ENCODE assay signal across 16 mouse cellular contexts in the genomic region with DNA sequence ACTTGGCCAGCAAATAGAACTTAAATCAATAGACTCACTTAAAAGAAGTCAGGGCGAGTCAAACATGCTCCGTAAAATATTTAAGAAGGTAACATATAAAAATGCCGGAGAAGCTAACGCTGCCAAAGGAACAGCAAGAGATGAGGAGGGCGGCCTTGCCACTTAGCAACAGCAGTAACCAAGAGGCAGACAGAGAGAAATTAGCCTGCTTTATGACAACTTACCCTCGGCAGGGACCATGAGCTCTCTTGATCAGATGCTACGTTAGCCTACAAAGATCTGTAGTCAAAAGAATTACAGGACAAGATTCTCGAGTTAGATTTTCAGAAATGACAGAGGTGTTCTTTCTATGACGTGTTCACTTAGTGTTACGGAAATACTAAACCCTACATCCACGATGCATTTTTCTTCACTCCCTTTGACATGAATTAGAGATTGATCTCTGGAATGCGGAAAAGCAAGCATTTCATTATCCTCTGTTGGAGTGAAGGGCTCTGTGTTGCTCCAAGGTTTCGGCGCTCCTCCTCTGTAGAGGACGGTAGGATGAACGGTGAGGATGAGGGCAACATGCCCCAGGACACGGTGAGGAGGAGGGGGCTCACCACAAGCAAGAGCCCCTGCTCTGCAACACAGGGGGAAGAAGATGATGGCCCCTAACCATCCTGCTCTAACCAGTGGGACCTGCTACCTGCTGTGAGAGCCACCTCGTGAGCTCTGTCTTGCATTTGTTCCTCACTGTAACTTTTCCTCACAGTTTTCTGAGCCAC. TPM values are rescaled to one million over a fixed set of nuclear protein-coding genes. Genes with fewer than 3 reads are reported as not detected.
DNase-seq lines count a peak whose midpoint lies in the region; ATAC-seq and TF ChIP-seq lines count a peak whose summit lies in the region.
"Had no signal": no experiment of that assay in that cellular context is flagged by ENCODE, and none has a peak within 500 bp of the region (broad histone marks: within the 10 kb centered on the region; RNA-seq: fewer than 3 reads in every experiment).

No protein-coding gene starts in this region.

- H3K27me3 ChIP-seq in midbrain, embryonic 12.5 days: no peaks in the 10 kb centered on the region
- H3K27me3 ChIP-seq in midbrain, postnatal 0 days (ENCODE audit: insufficient read depth, low read length): no peaks in the 10 kb centered on the region
- no peaks in the 10 kb centered on the region for H3K27me3 ChIP-seq in hindbrain, embryonic 16.5 days (replicated peaks; ENCODE audit: control insufficient read depth, insufficient read depth, low read length)
- no peaks in the 10 kb centered on the region for H3K27me3 ChIP-seq in neural tube, embryonic 15.5 days (replicated peaks)
- H3K27me3 ChIP-seq: stomach, embryonic 15.5 days had no signal

- 78% methylated on average over 18 of the region's 18 CpGs for WGBS in midbrain, embryonic 12.5 days
- 59% methylated on average over 18 of the region's 18 CpGs for WGBS in midbrain, postnatal 0 days
- WGBS in hindbrain, embryonic 16.5 days: 59% methylated on average over 18 of the region's 18 CpGs
- WGBS in neural tube, embryonic 15.5 days: 64% methylated on average over 18 of the region's 18 CpGs

- peaks cover 13% of the 10 kb centered on the region; the same call in 1 of the 2 replicates for H3K4me1 ChIP-seq in midbrain, embryonic 12.5 days
- H3K4me1 ChIP-seq in midbrain, postnatal 0 days (ENCODE audit: insufficient read depth, low read length): 0 out of 2 replicates have a peak, but pooled peaks cover 4% of the 10 kb centered on the region
- peaks cover 5% of the 10 kb centered on the region for H3K4me1 ChIP-seq in hindbrain, embryonic 16.5 days (ENCODE audit: control insufficient read depth, insufficient read depth, low read depth, low read length)
- peaks cover 20% of the 10 kb centered on the region for H3K4me1 ChIP-seq in neural tube, embryonic 15.5 days
- H3K4me1 ChIP-seq: stomach, embryonic 15.5 days had no signal

- H3K9ac ChIP-seq in midbrain, embryonic 12.5 days (replicated peaks): no peak overlapping the region
- no peak overlapping the region for H3K9ac ChIP-seq in midbrain, postnatal 0 days (replicated peaks; ENCODE audit: low read length, poor library complexity, severe bottlenecking)
- H3K9ac ChIP-seq in hindbrain, embryonic 16.5 days (ENCODE audit: low read depth, low read length): no peak overlapping the region
- H3K9ac ChIP-seq in neural tube, embryonic 15.5 days (replicated peaks): no peak overlapping the region
- H3K9ac ChIP-seq: liver, embryonic 14.5 days; stomach, embryonic 15.5 days had no signal

- ATAC-seq in frontal cortex, adult (ENCODE audit: low TSS enrichment): peak; percentile 21
- 0 out of 2 replicates have a peak, but pooled peaks have one; percentile 19 for ATAC-seq in midbrain, embryonic 12.5 days (ENCODE audit: low FRiP score, low read depth)
- no peak for ATAC-seq in midbrain, postnatal 0 days (ENCODE audit: low FRiP score)
- ATAC-seq in hindbrain, embryonic 16.5 days: peak; percentile 55
- ATAC-seq in neural tube, embryonic 15.5 days (ENCODE audit: low FRiP score): peak; percentile 15; the same call in 1 of the 2 replicates

- no peak overlapping the region for H3K27ac ChIP-seq in midbrain, embryonic 12.5 days (replicated peaks)
- no peak overlapping the region for H3K27ac ChIP-seq in midbrain, postnatal 0 days (ENCODE audit: low read depth, low read length)
- H3K27ac ChIP-seq in hindbrain, embryonic 16.5 days (ENCODE audit: low read depth, low read length): no peak overlapping the region
- no peak overlapping the region for H3K27ac ChIP-seq in neural tube, embryonic 15.5 days (replicated peaks)
- H3K27ac ChIP-seq in gastrocnemius, adult 2 months: no peak overlapping the region
- H3K27ac ChIP-seq: liver, embryonic 14.5 days; stomach, embryonic 15.5 days had no signal

- H3K36me3 ChIP-seq in midbrain, embryonic 12.5 days: no peaks in the 10 kb centered on the region
- no peaks in the 10 kb centered on the region for H3K36me3 ChIP-seq in midbrain, postnatal 0 days (ENCODE audit: insufficient read depth, low read length)
- H3K36me3 ChIP-seq in hindbrain, embryonic 16.5 days (ENCODE audit: control insufficient read depth, insufficient read depth, low read length): no peaks in the 10 kb centered on the region
- H3K36me3 ChIP-seq in neural tube, embryonic 15.5 days: no peaks in the 10 kb centered on the region
- H3K36me3 ChIP-seq: stomach, embryonic 15.5 days had no signal

- H3K9me3 ChIP-seq in midbrain, embryonic 12.5 days: no peaks in the 10 kb centered on the region
- H3K9me3 ChIP-seq in midbrain, postnatal 0 days (ENCODE audit: low read length): no peaks in the 10 kb centered on the region
- H3K9me3 ChIP-seq in hindbrain, embryonic 16.5 days (ENCODE audit: control insufficient read depth, low read length): no peaks in the 10 kb centered on the region
- no peaks in the 10 kb centered on the region for H3K9me3 ChIP-seq in neural tube, embryonic 15.5 days (replicated peaks)
- H3K9me3 ChIP-seq: G1E; stomach, embryonic 15.5 days had no signal

- DNase-seq in frontal cortex, postnatal 25 days (ENCODE audit: low spot score in 2 of 2): no peak
- no peak for DNase-seq in midbrain, postnatal 0 days (ENCODE audit: low spot score)
- DNase-seq in gastrocnemius, adult 2 months: no peak
- DNase-seq: adrenal gland, adult 2 months; gastrocnemius, postnatal 25 days; kidney, adult 11 months; lung, postnatal 14 days; spleen, adult 18-20 months had no signal

- H3K4me3 ChIP-seq in midbrain, embryonic 12.5 days: no peak overlapping the region
- no peak overlapping the region for H3K4me3 ChIP-seq in midbrain, postnatal 0 days (ENCODE audit: low read depth, low read length)
- H3K4me3 ChIP-seq in hindbrain, embryonic 16.5 days (ENCODE audit: low read length): no peak overlapping the region
- H3K4me3 ChIP-seq in neural tube, embryonic 15.5 days (replicated peaks): no peak overlapping the region
- no peak overlapping the region for H3K4me3 ChIP-seq in gastrocnemius, adult 2 months
- H3K4me3 ChIP-seq: stomach, embryonic 15.5 days had no signal

- intact Hi-C loops in gastrocnemius, adult 2 months (cut with DNase I): no loop called here

- TF ChIP-seq CTCF in midbrain, postnatal 0 days (IDR thresholded peaks at IDR 0.05): no peak
- no peak for TF ChIP-seq CTCF in gastrocnemius, adult 2 months (IDR thresholded peaks at IDR 0.05)

- H3K4me2 ChIP-seq in midbrain, embryonic 12.5 days (replicated peaks): no peak overlapping the region
- no peak overlapping the region for H3K4me2 ChIP-seq in midbrain, postnatal 0 days (ENCODE audit: low read depth, low read length, poor library complexity, severe bottlenecking)
- H3K4me2 ChIP-seq in hindbrain, embryonic 16.5 days (ENCODE audit: low read length): no peak overlapping the region
- no peak overlapping the region for H3K4me2 ChIP-seq in neural tube, embryonic 15.5 days
- H3K4me2 ChIP-seq: heart, embryonic 11.5 days; stomach, embryonic 15.5 days had no signal

RNA-seq across cellular contexts. Expression of a gene that starts 57.1 kb away (rescaled TPM):
- 531 and 557 TPM in 2 replicates for polyA plus RNA-seq in midbrain, embryonic 12.5 days (2016; fragmentation: Nextera tagmentation; extraction: Ambion mirVana)
- 11.2 and 12.3 TPM in 2 replicates for total RNA-seq in midbrain, postnatal 0 days (2014; rRNA removed)
- 34.8 and 50.4 TPM in 2 replicates for polyA plus RNA-seq in midbrain, postnatal 0 days (2015; fragmentation: Nextera tagmentation; extraction: Ambion mirVana)
- 65.0 and 67.4 TPM in 2 replicates for polyA plus RNA-seq in hindbrain, embryonic 16.5 days (2015; fragmentation: Nextera tagmentation; extraction: Ambion mirVana)
- polyA plus RNA-seq in neural tube, embryonic 15.5 days (2015; fragmentation: Nextera tagmentation; extraction: Ambion mirVana): 41.8 and 135 TPM in 2 replicates
- total RNA-seq in gastrocnemius, adult 2 months (2021): 1 to 10 TPM; 2.8 to 3.2 TPM
